Mouse (Mus musculus): ENCODE results near the gene Hecw2.

GRCm38 (mm10) chr1:54242722-54243121, 47.8 kb upstream of the Hecw2 start:
- TF ChIP-seq CTCF (IDR thresholded peaks at IDR 0.05) (no peak), EP300 (IDR thresholded peaks at IDR 0.05; ENCODE audit: insufficient read depth, low read depth, low read length) (no peak)
